28 mouse cellular contexts compared by ENCODE assay signal in the genomic region with DNA sequence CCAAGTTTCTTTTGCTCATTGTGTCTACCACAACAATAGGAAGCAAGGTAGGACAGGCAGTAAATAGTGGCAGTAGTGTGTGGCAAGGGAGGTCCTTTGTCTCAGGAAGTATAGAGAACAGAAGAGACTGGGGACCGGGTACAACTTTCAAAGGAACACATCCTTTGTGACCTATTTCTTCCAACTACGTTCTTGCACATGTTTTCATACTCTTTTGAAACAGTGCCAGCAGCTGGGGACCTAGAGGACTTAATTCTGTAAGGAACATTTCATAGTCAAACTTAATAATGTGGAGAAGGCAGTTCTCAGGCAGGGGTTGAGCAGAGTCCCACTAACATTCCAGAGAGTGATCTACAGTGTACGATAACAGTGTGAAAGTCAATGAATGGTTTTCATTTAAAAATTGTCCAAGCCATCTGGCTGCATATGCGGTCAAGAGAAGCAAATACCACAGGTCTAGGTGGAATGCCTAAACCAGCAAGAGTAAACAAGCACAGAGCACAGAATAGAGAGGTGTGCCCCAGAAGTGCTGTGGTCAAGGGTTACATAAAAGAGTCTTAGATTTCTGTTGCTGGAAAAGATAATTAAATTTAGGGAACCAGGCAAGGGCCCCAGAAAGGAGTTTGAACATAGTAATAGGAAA. TPM values are rescaled to one million over a fixed set of nuclear protein-coding genes. Genes with fewer than 3 reads are reported as not detected.
DNase-seq lines count a peak whose midpoint lies in the region; ATAC-seq and TF ChIP-seq lines count a peak whose summit lies in the region.
"Had no signal": no experiment of that assay in that cellular context is flagged by ENCODE, and none has a peak within 500 bp of the region (broad histone marks: within the 10 kb centered on the region; RNA-seq: fewer than 3 reads in every experiment).

No protein-coding gene starts in this region.

- H3K4me2 ChIP-seq in limb, embryonic 12.5 days, result no peak overlapping the region
- H3K4me2 ChIP-seq in embryonic facial prominence, embryonic 14.5 days (ENCODE audit: low read depth, low read length), result no peak overlapping the region
- no peak overlapping the region for H3K4me2 ChIP-seq in lung, postnatal 0 days (replicated peaks; ENCODE audit: low read depth, low read length)
- H3K4me2 ChIP-seq in midbrain, embryonic 15.5 days, result no peak overlapping the region
- H3K4me2 ChIP-seq: forebrain, embryonic 13.5 days; hindbrain, embryonic 13.5 days; limb, embryonic 15.5 days; midbrain, embryonic 11.5 days; neural tube, embryonic 15.5 days had no signal

- 0 out of 2 replicates have a peak, but pooled peaks have one; percentile 17 for ATAC-seq in limb, embryonic 12.5 days (ENCODE audit: insufficient number of reproducible peaks, insufficient read depth, low FRiP score, low TSS enrichment, low read depth)
- ATAC-seq in embryonic facial prominence, embryonic 14.5 days (ENCODE audit: low read depth), result peak; percentile 44; the same call in 1 of the 2 replicates
- ATAC-seq in lung, postnatal 0 days, result peak; percentile 77
- ATAC-seq in midbrain, embryonic 15.5 days (replicated peaks), result no peak
- ATAC-seq: forebrain, embryonic 13.5 days; inflammation-experienced regulatory T-cells, adult 6 months had no signal

- H3K9ac ChIP-seq in limb, embryonic 12.5 days (replicated peaks), result no peak overlapping the region
- H3K9ac ChIP-seq in embryonic facial prominence, embryonic 14.5 days (ENCODE audit: low read depth, low read length), result no peak overlapping the region
- no peak overlapping the region for H3K9ac ChIP-seq in lung, postnatal 0 days (replicated peaks; ENCODE audit: low read depth)
- H3K9ac ChIP-seq in midbrain, embryonic 15.5 days, result no peak overlapping the region
- H3K9ac ChIP-seq: forebrain, embryonic 13.5 days; hindbrain, embryonic 13.5 days; limb, embryonic 15.5 days; liver, embryonic 14.5 days; neural tube, embryonic 15.5 days had no signal

- 0 out of 2 replicates have a peak, but pooled peaks have one; percentile 27 for TF ChIP-seq EP300 in lung, postnatal 0 days (IDR thresholded peaks at IDR 0.05)

- WGBS in limb, embryonic 12.5 days, result 58% methylated on average over 4 of the region's 4 CpGs
- 87% methylated on average over 4 of the region's 4 CpGs for WGBS in limb, embryonic 10.5 days
- 37% methylated on average over 4 of the region's 4 CpGs for WGBS in embryonic facial prominence, embryonic 14.5 days
- WGBS in lung, postnatal 0 days, result 29% methylated on average over 4 of the region's 4 CpGs
- WGBS in midbrain, embryonic 15.5 days, result 73% methylated on average over 4 of the region's 4 CpGs

- peaks cover 14% of the 10 kb centered on the region; the same call in 1 of the 2 replicates for H3K4me1 ChIP-seq in limb, embryonic 12.5 days (replicated peaks)
- H3K4me1 ChIP-seq in limb, embryonic 10.5 days, result peaks cover 9% of the 10 kb centered on the region
- peaks cover 4% of the 10 kb centered on the region for H3K4me1 ChIP-seq in embryonic facial prominence, embryonic 14.5 days (ENCODE audit: control insufficient read depth, insufficient read depth, low read length)
- no peaks in the 10 kb centered on the region for H3K4me1 ChIP-seq in lung, postnatal 0 days (ENCODE audit: insufficient read depth, low read depth, low read length)
- peaks cover 7% of the 10 kb centered on the region; the same call in 1 of the 2 replicates for H3K4me1 ChIP-seq in midbrain, embryonic 15.5 days

- H3K27me3 ChIP-seq in limb, embryonic 12.5 days, result peaks cover 57% of the 10 kb centered on the region
- H3K27me3 ChIP-seq in limb, embryonic 10.5 days (ENCODE audit: low read depth, poor library complexity, severe bottlenecking), result peaks cover 5% of the 10 kb centered on the region; the same call in 1 of the 2 replicates
- no peaks in the 10 kb centered on the region for H3K27me3 ChIP-seq in embryonic facial prominence, embryonic 14.5 days (replicated peaks; ENCODE audit: control insufficient read depth, insufficient read depth, low read length)
- H3K27me3 ChIP-seq in lung, postnatal 0 days (replicated peaks; ENCODE audit: insufficient read depth, low read length), result no peaks in the 10 kb centered on the region
- no peaks in the 10 kb centered on the region for H3K27me3 ChIP-seq in midbrain, embryonic 15.5 days (replicated peaks)
- H3K27me3 ChIP-seq: CH12.LX; forebrain, embryonic 13.5 days; hindbrain, embryonic 13.5 days; limb, embryonic 15.5 days; neural tube, embryonic 15.5 days had no signal

- no peak for DNase-seq in limb, embryonic 10.5 days (ENCODE audit: low spot score)
- peak; percentile 55 for DNase-seq in embryonic facial prominence, embryonic 14.5 days (ENCODE audit: low spot score)
- DNase-seq in lung, postnatal 0 days (ENCODE audit: low spot score), result peak; percentile 45
- peak; percentile 44 for DNase-seq in thymus, postnatal 25 days
- no peak for DNase-seq in Muller cell, postnatal 12 days (ENCODE audit: inconsistent ontology term)
- DNase-seq in kidney, postnatal 4 days, result no peak
- DNase-seq: adrenal gland, adult 8-10 months; B cell, adult 2 months; cerebellum, adult 18-20 months; cerebellum, postnatal 25 days; gastrocnemius, postnatal 36 days; heart, postnatal 36 days; kidney, adult 18-20 months; kidney, postnatal 14 days; layer of hippocampus, postnatal 36 days had no signal

- H3K27ac ChIP-seq in limb, embryonic 12.5 days, result peak overlapping the region; percentile 46; the same call in 1 of the 2 replicates
- no peak overlapping the region for H3K27ac ChIP-seq in limb, embryonic 10.5 days
- H3K27ac ChIP-seq in embryonic facial prominence, embryonic 14.5 days (replicated peaks; ENCODE audit: low read depth, low read length), result peak overlapping the region; percentile 19; the same call in 1 of the 2 replicates
- H3K27ac ChIP-seq in lung, postnatal 0 days (ENCODE audit: low read length), result no peak overlapping the region
- no peak overlapping the region for H3K27ac ChIP-seq in midbrain, embryonic 15.5 days
- H3K27ac ChIP-seq: forebrain, embryonic 13.5 days; hindbrain, embryonic 13.5 days; limb, embryonic 15.5 days; liver, embryonic 14.5 days; neural tube, embryonic 15.5 days; stomach, postnatal 0 days had no signal

- no peak overlapping the region for H3K4me3 ChIP-seq in limb, embryonic 12.5 days (replicated peaks)
- no peak overlapping the region for H3K4me3 ChIP-seq in limb, embryonic 10.5 days
- no peak overlapping the region for H3K4me3 ChIP-seq in embryonic facial prominence, embryonic 14.5 days (ENCODE audit: low read depth, low read length)
- no peak overlapping the region for H3K4me3 ChIP-seq in lung, postnatal 0 days (ENCODE audit: low read depth, low read length)
- no peak overlapping the region for H3K4me3 ChIP-seq in midbrain, embryonic 15.5 days
- H3K4me3 ChIP-seq: erythroblast, embryonic 14.5 days; forebrain, embryonic 13.5 days; hindbrain, embryonic 13.5 days; limb, embryonic 15.5 days; neural tube, embryonic 15.5 days had no signal

- no peaks in the 10 kb centered on the region for H3K36me3 ChIP-seq in limb, embryonic 12.5 days
- no peaks in the 10 kb centered on the region for H3K36me3 ChIP-seq in limb, embryonic 10.5 days
- no peaks in the 10 kb centered on the region for H3K36me3 ChIP-seq in embryonic facial prominence, embryonic 14.5 days (ENCODE audit: control insufficient read depth, insufficient read depth, low read length)
- H3K36me3 ChIP-seq in lung, postnatal 0 days (ENCODE audit: insufficient read depth, low read length), result no peaks in the 10 kb centered on the region
- no peaks in the 10 kb centered on the region for H3K36me3 ChIP-seq in midbrain, embryonic 15.5 days (replicated peaks)
- H3K36me3 ChIP-seq: G1E; hindbrain, embryonic 13.5 days; limb, embryonic 15.5 days; neural tube, embryonic 15.5 days had no signal

- no peak for TF ChIP-seq CTCF in lung, postnatal 0 days (IDR thresholded peaks at IDR 0.05)

- peaks cover 15% of the 10 kb centered on the region for H3K9me3 ChIP-seq in limb, embryonic 12.5 days
- no peaks in the 10 kb centered on the region; the same call in 1 of the 2 replicates for H3K9me3 ChIP-seq in limb, embryonic 10.5 days (replicated peaks)
- H3K9me3 ChIP-seq in embryonic facial prominence, embryonic 14.5 days (ENCODE audit: control insufficient read depth, low read length), result 0 out of 2 replicates have a peak, but pooled peaks cover 5% of the 10 kb centered on the region
- H3K9me3 ChIP-seq in lung, postnatal 0 days (ENCODE audit: low read length), result no peaks in the 10 kb centered on the region
- H3K9me3 ChIP-seq in midbrain, embryonic 15.5 days, result no peaks in the 10 kb centered on the region
- H3K9me3 ChIP-seq: G1E; limb, embryonic 15.5 days; neural tube, embryonic 15.5 days had no signal

RNA-seq across cellular contexts. Expression of a gene that starts 37.8 kb away (rescaled TPM):
- polyA plus RNA-seq in limb, embryonic 12.5 days (2016; fragmentation: Nextera tagmentation; extraction: Ambion mirVana), result 109 and 114 TPM in 2 replicates
- 150 and 166 TPM in 2 replicates for polyA plus RNA-seq in limb, embryonic 10.5 days (2016; fragmentation: Nextera tagmentation; extraction: Ambion mirVana)
- 92.7 and 94.0 TPM in 2 replicates for polyA plus RNA-seq in embryonic facial prominence, embryonic 14.5 days (2014; fragmentation: Nextera tagmentation; extraction: Ambion mirVana)
- 60.2 and 63.9 TPM in 2 replicates for polyA plus RNA-seq in lung, postnatal 0 days (2015; fragmentation: Nextera tagmentation; extraction: Ambion mirVana)
- polyA plus RNA-seq in midbrain, embryonic 15.5 days (2015; fragmentation: Nextera tagmentation; extraction: Ambion mirVana), result 79.1 and 83.7 TPM in 2 replicates

Comparison
In these comparisons a context has a peak if more than half of its experiments do, and no peak if none do; other contexts are left out.
1. H3K27ac ChIP-seq: peak in limb, embryonic 12.5 days (single experiment) and embryonic facial prominence, embryonic 14.5 days (single experiment); none in limb, embryonic 10.5 days (single experiment), lung, postnatal 0 days (single experiment) and midbrain, embryonic 15.5 days (single experiment).
2. DNase-seq: peak in embryonic facial prominence, embryonic 14.5 days (single experiment), lung, postnatal 0 days (single experiment) and thymus, postnatal 25 days (single experiment); none in limb, embryonic 10.5 days (single experiment), Muller cell, postnatal 12 days (single experiment) and kidney, postnatal 4 days (0 of 2).